Mouse (Mus musculus) C2C12 (cell line): ENCODE measurements around the gene Optn.

ENCODE experiments used
- CEBPB ChIP-seq: IDR thresholded peaks from one replicate; pipeline ENCODE4 v1.6.1; 2011; ENCODE audit warnings: low read depth, mild to moderate bottlenecking, control low read depth, moderate library complexity
- MYOD1 ChIP-seq: IDR thresholded peaks from one replicate; pipeline ENCODE4 v1.6.1; 2011; ENCODE audit warnings: low read depth; ENCODE audit not compliant: control insufficient read depth, insufficient read length

GRCm38 (mm10) chr2:5064247-5064646, 396 bp upstream of the Optn start:
- TF ChIP-seq CEBPB (no peak), MYOD1 (no peak)
